Mouse (Mus musculus) urinary bladder, postnatal 25 days (tissue): ENCODE measurements at regions not wholly inside any gene's neighbourhood (a gene's known extent, or its start where the extent isn't known, plus 50 kb on each side); places are given as distances from the start of the nearest gene placed in this dataset.

Source experiments
- DNase-seq: peaks from one replicate; pipeline ENCODE4 v3.0.0; 2022; ENCODE audit warnings: low spot score

DNA sequence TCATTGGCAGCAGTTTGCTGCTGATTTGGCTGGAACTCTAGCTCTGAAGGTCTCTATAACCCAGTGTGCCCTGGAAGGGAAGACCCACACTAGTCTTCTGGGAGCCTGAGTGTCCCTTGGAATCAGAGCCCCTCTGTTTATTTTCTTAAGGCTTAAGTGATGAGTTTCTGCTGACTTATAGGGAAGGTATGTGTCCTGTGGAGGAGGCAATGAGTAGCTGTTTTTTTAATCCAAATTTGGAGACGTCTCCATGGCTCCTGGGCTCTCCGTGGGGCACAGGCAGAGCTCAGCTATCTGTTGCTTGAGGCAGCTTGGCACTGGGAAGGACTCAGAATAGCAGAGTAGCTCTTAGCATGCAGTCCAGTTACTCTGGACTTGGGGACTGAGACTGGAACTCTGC, 146.4 kb downstream of the Ttc32 start:
- no peak for DNase-seq

DNA sequence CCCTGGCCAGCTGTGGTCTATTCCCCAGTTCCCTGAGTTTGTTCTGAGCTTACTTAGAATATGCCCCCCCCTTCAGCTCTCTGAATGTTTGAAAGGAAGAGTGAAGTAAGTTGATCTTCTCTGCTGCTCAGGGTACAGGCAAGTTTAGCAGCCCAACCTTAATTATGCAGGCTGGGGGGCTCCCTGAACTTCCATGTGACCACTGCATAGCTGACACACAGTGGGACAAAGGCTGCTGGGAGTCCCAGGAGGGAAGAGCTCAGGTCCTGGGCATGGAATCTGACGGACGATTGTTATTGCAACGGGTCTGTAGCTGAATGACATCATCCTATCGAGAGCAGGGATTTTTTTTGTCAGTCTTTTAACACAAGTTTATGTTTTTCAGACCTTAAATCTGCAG, 148.8 kb downstream of the Ttc32 start:
- no peak for DNase-seq

DNA sequence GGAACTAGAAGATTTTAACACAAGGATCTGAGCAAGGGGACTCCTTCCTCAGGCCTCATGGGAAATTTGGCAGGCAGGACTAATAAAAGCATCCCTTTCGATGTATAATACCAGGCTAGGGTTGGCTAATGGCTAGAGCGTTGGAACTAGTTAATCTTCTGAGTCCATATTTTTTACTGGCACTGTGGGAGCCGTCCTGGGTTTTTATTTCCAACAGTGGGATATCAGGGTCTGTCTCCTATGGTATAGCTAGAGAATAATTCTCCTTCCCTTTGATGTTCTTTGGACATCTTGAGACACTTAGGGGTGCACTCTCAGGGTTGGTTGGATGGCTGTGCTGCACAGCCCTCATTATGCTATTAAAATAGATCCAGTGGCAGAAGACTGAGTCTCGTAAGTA, 150.9 kb downstream of the Ttc32 start:
- DNase-seq = no peak

DNA sequence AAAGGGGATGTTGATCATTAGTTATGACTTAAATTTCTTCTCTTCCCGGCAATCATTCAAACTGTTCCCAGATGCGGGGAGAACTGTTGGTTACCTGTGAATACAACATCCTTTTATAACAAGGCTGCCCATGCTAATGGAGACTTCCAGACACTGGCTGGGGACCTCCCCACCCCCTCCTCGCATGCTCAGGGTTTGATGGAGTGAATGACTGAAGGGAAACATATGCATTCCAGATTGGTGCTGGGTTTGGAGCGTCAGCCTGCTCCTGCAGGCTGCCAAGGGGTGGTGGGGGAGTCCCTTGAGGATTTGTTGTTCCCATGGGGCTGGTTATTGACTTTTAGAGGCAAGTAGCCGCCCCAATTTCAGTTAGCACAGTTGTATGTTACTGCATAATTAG, 161.9 kb downstream of the Ttc32 start:
- DNase-seq = no peak

DNA sequence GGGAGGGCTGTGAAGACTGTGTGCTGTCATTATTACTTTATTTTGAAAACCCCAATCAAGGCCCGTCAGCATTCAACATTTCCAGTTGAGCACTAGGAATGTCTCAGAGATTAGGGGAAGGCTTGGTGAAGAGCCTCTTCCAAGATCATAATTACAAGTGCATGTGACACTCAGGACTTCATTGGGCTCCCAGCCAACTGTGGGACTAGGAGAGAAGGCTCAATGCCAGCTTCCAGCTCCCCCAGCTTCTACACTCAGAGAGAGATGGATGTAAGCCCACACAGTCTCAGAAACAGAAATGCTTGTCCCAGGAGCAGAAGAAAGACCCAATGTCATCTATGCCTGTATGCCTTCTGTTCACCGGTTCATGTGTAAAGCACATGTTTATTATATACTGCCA, 169.5 kb downstream of the Ttc32 start:
- no peak for DNase-seq

DNA sequence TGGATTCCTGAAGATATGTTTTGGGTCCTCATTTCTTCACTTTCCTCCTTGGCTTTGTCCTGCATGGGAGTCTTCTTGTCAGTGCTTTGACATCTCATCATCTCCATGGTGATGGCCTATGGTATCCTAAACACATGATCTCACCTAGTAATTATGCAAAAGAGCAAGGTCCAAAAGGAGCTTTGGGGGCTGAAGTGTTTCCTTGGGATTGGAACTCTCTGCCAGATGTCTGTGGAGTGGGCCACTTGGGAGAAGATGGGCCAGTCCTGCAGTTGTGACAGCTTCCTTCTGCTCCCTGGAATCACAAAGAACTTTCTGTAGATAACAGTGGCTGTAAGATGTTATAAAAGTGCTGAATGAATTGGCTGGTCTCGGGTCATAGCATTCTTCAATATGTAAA, 182.4 kb downstream of the Ttc32 start:
- no peak for DNase-seq

DNA sequence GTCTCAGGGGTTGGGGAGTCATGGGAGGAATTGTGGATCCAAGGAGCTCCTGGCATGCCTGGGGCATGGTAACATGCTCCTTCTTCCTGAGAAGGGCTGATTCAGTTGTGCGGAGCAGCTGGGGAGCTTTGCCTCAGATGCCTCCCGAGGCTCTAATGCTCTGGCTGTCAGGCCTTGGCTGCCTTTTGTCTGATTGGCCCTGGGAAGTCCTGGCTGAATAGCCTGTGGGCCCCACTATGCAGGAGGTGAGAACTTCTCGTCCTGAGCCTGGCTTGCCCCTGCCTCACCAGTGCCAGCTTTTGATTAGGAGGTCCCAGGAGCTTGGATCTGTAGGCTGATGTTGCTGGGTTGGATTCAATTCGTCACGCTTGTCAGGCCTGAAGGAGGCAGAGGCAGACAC, 195.2 kb downstream of the Ttc32 start:
- no peak for DNase-seq

DNA sequence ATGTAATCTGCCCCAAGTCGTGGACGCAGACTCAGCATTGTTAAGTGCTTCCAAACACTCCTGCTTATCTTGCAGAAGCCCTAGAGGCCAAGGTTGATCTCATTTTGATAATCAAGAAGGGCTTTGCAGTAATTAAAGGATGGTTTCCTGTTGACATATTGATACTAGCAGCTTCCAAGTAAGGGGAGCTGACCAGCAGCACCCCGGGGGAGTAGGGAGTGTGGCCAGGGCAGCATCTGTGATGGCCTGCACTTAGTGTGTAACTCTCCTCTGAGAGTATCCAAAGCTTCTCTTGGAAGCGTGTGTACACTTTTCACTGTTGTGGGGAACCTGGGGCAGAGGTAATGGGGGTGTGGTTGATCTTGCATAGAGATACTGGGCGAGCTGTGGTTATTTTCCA, 198.1 kb downstream of the Ttc32 start:
- no peak for DNase-seq

DNA sequence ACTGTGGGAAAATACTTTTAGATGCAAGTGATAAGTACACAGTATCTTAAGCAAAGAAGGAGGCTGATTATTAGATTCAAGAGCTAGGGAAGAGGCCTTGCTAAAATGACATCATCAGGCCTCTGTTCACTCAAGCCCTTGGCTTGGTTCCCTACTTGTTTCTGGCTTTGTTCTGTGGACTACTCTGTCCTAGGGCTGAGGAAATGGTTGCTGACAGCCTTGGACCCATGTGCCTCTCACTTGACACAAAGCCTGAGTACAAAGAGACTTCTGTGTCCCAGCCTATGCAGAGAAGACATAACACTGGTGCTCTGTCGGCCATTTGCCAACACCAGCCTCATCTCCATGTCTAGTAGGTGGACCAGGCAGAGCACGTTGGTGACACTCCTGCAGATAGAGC, 198.7 kb downstream of the Ttc32 start:
- no peak for DNase-seq

DNA sequence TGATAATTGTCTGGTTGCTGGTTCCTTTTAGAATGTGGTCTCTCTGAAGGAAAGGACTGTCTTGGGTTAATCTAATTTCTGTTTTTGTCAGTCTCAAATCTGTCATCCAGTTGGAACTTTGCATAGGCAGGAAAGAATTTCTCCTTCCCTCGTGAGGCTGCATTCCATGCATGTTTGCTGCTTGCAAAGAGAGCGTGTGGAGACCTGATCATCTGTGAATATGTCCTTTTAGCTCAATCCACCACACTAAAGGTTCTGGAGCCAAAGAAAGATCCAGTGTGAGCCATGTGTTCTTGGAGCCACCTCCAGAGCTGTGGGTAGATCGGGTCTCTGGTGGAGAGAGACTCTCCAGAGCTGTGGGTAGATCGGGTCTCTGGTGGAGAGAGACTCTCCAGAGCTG, 200.2 kb downstream of the Ttc32 start:
- DNase-seq = no peak

DNA sequence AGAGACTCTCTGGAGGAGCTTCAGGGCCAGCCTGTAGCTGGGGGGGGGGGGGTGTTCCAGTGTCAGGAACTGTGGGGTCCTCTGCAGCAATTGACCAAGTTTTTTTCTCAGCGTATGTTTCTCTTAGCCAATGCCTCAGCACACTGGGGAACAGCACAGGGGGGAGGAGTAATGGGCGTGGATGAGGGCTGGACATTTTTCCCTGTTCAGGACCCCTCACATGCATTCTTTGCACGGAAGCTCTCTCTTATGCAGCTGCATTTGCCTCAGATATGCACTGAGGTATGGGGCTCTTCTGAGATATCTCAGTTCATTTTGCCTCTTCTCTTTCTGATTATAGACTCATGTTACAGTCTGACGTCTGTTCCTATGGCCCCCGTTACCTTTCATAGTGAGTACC, 200.8 kb downstream of the Ttc32 start:
- DNase-seq = no peak

DNA sequence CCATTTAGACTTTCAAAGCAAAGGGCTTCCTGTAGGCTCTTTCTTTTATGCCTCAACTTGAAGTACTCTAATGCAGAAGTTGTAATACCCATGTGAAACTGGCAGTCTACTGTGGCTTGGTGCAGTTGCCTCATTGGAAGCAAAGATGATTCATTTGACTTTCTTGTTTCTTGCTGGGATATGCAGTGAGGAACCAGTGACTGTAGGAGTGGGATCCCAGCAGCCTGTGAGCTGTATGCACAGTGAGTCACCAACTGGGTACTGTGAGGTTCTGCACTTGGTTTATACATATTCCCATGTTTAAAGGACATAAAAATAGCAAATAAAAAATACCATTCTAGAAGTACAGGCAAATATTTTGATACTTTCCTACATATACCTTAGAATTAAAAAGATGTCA, 202.6 kb downstream of the Ttc32 start:
- DNase-seq = no peak

DNA sequence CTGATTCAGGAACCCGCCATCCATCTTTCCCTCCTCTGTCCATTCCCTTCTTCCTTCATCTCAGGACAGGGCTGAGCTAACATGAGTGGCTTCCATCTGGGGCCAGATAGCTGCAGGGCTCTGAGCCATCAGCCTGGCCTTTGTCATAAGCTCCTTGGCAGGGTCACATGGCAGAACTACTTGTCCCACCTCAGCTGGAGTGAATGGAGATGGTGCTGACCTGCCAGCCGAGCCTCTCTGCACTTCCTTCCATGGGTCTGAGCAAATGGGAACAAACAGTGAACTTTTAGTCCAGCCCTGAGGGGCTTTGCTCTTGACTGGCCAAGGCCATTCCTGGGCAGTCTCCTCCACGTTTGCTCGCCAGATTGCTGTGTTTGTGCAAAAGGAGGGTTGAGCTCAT, 206.1 kb downstream of the Ttc32 start:
- DNase-seq = no peak

DNA sequence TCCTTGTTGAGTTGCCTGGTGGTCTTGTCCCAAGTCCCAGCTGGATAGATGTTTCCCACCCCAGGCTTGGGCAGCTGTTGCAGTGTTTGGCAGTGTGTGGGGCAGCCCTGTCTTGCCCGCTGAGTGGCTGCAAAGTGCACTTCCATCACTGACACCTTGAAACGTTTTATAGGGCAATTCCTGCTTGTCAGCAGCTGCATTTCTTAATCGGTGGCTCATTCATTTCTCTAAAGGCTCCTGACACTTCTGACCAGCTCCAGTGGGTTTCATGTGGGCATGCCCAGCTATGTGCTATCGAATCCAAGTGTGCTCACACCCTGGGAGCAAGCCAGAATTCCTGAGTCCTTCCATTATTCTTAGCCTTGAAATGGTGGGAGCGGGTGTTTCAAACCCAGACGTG, 207.7 kb downstream of the Ttc32 start:
- no peak for DNase-seq

DNA sequence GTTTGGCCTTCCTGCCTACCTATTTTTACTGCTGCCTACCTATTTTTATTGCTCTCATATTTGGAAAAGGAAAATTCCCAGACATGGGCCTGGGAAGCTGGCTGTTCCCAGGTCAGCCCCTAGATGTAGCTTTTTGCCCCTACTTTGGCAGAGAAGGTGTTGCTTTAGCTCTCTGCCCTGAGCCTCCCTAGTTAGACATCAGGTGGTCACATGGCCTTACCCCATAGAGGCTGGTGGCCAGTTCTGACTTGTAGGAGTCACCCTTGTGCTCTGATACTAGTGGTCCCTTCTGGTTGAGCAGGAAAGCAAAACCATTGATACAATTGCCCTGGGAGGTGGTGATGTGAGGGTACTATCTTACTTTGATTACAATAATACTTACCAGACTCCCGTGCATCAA, 208.2 kb downstream of the Ttc32 start:
- DNase-seq = no peak

DNA sequence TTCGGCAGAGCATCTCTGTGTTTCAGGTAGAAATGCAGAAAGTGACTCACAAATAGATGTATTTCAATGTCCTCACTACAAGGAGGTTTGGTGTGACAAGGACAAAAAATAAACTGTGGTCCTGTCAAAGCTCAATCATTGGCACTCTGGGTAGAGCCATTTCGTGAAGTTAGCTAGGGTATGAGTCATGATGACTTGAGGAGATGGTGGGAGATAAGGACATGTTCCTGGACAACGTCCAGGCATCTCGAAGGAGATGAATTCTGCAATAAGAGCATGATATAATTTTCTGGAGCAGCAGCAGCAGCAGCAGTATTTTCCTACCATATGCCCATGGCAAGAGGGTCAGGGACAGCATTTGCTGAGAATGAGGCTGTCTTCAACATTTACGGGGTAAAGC, 217.7 kb downstream of the Ttc32 start:
- no peak for DNase-seq

DNA sequence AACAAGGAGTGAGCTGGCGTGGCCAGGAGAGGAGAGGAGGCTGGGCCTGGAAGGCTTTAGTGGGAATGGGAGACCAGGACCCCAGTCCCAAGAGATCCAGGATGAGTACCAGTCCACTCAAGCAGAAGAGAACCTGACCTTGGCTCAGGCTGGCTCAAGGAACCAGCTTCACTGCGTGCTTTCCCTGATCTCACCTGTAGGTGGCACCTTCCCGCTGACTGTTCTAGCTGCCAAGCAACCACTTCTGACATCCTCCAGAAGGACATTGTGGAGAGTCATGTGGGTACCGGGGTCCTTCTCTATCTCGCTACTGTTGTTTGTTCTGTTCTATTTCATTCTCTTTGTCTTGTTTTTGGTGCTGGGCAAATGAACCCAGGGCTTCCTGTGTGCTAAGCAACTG, 222.0 kb downstream of the Ttc32 start:
- DNase-seq = peak; percentile 46

DNA sequence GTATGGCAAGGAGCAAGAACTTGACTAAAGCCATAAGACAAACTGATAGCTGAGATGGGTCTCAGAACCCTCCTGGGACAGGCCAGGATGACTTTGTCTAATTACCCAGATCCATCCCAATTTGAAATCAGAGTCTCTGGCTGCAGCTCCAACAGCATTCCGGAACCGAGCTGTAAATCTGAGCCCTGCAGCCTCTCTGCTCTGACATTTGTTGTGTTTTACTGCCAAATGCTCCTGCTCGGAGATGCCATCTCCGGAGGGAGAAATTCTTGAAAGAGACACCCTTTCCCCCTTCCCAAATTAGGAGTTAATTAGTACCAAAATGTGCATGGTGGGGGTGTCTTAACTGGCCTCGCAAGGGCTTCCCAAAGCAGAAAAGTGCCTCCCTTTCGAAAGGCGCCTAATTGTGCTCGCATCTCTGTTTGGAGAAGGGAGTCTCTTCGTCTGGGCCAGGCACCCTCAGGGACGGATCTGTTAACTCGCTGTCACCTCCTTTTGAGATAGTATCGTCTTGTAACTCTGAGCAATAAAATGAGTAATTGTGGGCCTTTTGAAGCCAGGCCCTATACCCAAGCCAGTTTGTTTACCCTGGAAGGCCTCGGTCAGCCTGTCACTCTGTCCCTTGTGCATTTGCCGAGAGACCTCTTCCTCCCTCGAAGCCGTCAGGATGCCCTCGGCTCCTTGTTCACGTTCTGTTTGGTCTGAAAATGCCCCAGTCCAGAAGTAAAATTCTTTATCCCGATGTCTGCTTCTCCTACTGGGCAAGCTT, 223.7 kb downstream of the Ttc32 start:
- DNase-seq = no peak

DNA sequence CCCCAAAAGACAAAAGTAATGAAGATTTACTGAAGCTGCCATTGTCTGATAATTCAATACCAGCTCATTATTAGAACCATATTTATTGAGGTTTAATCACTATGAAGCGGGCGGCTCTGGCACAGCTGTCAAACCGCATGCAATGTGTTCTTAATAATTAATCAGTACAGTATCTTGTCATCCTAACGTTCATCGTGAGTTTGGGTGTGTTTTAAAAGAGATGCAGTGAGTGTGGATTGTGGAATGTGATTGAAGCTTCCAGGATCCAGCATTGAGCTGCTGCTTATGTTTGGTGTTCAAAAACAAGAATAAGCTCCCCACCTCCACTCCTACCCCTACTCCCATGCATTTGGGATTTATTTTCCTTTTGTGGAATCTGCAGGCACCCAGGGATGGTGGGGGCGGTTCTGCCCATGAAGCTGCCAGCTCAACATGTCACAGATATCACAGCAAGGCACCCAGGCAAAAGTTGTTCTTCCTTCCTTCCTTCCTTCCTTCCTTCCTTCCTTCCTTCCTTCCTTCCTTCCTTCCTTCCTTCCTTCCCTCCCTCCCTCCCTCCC, 224.6 kb downstream of the Ttc32 start:
- no peak for DNase-seq

DNA sequence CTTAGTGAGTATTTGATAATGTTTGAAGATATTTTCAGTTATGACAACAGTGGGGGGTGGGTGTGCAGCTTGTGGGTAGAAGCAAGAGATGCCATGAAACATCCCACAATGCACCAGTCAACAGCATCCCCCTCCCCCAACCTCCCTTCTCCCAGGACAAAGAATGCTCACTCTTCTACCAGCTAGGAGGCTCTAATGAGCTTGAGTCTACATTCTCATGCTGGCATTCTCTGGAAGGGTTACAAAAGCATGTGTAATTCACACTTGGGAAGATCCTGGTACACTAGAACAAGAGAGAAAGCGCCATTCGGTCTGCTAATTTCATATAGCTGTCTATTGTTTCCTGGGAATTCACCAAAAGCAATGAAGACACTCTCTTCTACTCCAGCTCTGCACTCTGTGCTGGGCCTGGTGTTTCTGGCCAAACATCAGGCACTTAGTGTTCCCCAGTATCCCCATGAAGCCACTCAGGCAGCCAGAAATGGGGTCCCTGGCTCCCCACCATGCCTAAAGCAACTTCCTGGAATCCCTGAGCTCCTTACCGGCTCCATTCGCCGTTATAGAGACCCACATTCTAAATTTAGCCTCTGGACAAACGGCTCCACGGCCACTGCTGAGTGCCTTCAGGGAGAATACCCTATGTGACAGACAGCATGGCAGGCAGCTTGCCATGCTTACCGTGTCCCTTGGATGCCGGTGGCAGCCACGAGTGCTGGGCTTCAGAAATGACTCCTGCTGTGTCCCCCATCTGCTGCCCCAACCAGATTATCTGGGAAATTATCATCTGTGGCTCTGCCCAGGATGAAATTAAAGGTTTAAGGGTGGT, 226.1 kb downstream of the Ttc32 start:
- no peak for DNase-seq

DNA sequence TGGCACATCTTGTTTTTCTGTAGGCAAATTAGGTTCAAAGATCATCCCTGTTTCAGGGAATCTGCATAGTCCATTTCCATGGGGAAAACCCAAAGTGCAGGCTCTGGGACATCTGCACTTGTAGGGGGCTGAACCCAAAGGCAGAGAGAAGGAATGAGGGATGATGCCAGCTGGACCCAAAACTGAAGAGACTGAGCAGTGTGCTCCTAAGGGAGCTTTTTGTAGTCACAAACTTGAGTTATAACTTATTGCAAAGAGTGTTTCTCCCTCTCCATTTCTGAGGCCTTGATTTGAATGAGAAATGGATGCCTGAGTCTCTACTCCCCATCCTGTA, 226.7 kb downstream of the Ttc32 start:
- DNase-seq = no peak

DNA sequence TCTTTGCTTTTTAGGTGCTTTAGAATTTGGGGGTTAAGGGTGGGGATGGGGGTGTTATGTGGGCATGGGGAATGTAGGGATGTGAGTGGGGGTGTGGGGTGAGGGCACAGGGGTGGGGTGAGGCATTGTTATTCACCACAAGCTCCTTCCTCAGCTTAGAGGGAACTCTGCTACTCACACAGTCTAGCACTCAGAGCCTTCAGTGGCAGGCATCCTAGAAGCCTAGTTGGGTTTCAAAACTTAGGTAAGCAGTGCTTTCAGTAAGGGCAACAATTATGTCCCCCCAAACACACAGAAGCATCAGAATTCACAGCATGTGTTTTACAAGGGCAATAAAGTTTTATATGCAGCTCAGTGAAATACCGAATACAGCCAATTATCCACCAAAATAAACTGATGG, 228.4 kb downstream of the Ttc32 start:
- DNase-seq = no peak

DNA sequence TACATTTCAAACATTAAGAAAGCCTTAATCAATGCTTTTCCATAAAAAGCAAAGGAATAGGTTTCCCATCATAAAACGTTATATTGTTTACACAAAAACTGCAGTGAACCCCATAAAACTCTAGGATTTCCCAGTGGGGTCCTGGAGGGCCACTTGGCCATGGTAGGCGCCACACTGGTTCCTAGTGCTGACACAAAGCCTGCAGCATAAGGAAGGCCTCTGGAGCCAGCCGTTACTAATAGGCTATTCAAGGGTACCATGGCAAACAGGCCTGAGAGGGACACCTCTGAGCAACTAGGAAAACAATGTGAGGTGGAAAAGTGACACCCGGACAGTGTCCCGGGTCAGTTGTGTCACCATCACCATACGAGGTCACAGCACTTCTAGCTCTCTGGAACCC, 231.9 kb downstream of the Ttc32 start:
- no peak for DNase-seq

DNA sequence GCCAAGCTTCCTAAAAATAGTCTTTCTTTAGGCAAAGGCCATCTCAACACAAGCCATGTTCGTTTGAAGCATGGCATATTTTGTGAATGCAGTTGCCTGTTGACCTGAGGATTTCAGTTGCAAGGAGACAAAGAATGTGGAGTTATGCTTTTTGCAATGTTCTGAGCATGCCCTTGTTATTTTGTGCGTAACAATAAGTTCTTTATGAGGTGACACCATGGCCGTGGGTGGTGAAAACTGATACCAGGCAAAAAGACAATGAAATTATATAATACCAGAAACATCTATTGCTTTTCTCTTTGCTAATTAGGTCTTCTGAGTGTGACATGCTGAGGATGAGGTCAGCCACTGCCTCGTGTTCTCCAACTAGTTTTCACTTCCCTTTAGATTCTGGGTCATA, 236.4 kb downstream of the Ttc32 start:
- no peak for DNase-seq
